Comparison of ENCODE assay signal across 8 mouse cellular contexts in genomic region chr7:75848115-75848775, GRCm38 (mm10). TPM values are rescaled to one million over a fixed set of nuclear protein-coding genes. Genes with fewer than 3 reads are reported as not detected.
DNase-seq lines count a peak whose midpoint lies in the region; ATAC-seq and TF ChIP-seq lines count a peak whose summit lies in the region.

TSS of gene Klhl25 (plus strand) at chr7:75848310.

- TF ChIP-seq POLR2A in bone marrow, adult 2 months (IDR thresholded peaks at IDR 0.05; ENCODE audit: borderline replicate concordance, control insufficient read depth, low read depth, low read length), result peak; percentile 86; the same call in 1 of the 2 replicates
- 0 out of 2 replicates have a peak, but pooled peaks have one; percentile 28 for TF ChIP-seq POLR2A in limb, embryonic 14.5 days (IDR thresholded peaks at IDR 0.05; ENCODE audit: borderline replicate concordance, extremely low read depth, insufficient read depth, insufficient read length)

- H3K36me3 ChIP-seq in embryonic facial prominence, embryonic 15.5 days, result no peaks in the 10 kb centered on the region
- H3K36me3 ChIP-seq in limb, embryonic 14.5 days (ENCODE audit: control insufficient read depth, insufficient read depth, low read length), result peaks cover 9% of the 10 kb centered on the region; the same call in 1 of the 2 replicates
- H3K36me3 ChIP-seq in midbrain, postnatal 0 days (ENCODE audit: insufficient read depth, low read length), result no peaks in the 10 kb centered on the region

- H3K27ac ChIP-seq in bone marrow, adult 2 months (ENCODE audit: control insufficient read depth, insufficient read depth, low read depth, low read length, poor library complexity), result peak within 1 kb of the TSS; percentile 85
- peak within 1 kb of the TSS; percentile 89 for H3K27ac ChIP-seq in embryonic facial prominence, embryonic 15.5 days (replicated peaks)
- H3K27ac ChIP-seq in limb, embryonic 14.5 days (replicated peaks; ENCODE audit: low read depth, low read length), result peak within 1 kb of the TSS; percentile 90
- H3K27ac ChIP-seq in midbrain, postnatal 0 days (ENCODE audit: low read depth, low read length), result peak within 1 kb of the TSS; percentile 77

- H3K4me3 ChIP-seq in bone marrow, adult 2 months (replicated peaks; ENCODE audit: control insufficient read depth, low read depth, low read length), result peak within 1 kb of the TSS; percentile 94
- peak within 1 kb of the TSS; percentile 91 for H3K4me3 ChIP-seq in embryonic facial prominence, embryonic 15.5 days (replicated peaks)
- H3K4me3 ChIP-seq in limb, embryonic 14.5 days (replicated peaks; ENCODE audit: low read length), result peak within 1 kb of the TSS; percentile 89
- peak within 1 kb of the TSS; percentile 90 for H3K4me3 ChIP-seq in midbrain, postnatal 0 days (ENCODE audit: low read depth, low read length)

- H3K9me3 ChIP-seq in embryonic facial prominence, embryonic 15.5 days (replicated peaks), result no peaks in the 10 kb centered on the region
- no peaks in the 10 kb centered on the region for H3K9me3 ChIP-seq in limb, embryonic 14.5 days (ENCODE audit: control insufficient read depth, low read length)
- H3K9me3 ChIP-seq in midbrain, postnatal 0 days (ENCODE audit: low read length), result no peaks in the 10 kb centered on the region

- TF ChIP-seq CTCF in bone marrow, adult 2 months (IDR thresholded peaks at IDR 0.05; ENCODE audit: control insufficient read depth, insufficient read depth, low read length), result no peak
- no peak for TF ChIP-seq CTCF in midbrain, postnatal 0 days (IDR thresholded peaks at IDR 0.05)

- DNase-seq in 416B (ENCODE audit: low read depth), result peak; percentile 98
- DNase-seq in heart, adult 8-10 months (ENCODE audit: low spot score), result peak; percentile 99
- DNase-seq in kidney, adult 9 months, result peak; percentile 98
- DNase-seq in limb, embryonic 14.5 days (ENCODE audit: low spot score), result peak; percentile 97
- peak; percentile 98 for DNase-seq in midbrain, postnatal 0 days (ENCODE audit: low spot score)
- peak; percentile 95 to 96 for DNase-seq in spleen, postnatal 14 days (ENCODE audit: low spot score in 2 of 2)

- H3K27me3 ChIP-seq in embryonic facial prominence, embryonic 15.5 days, result no peaks in the 10 kb centered on the region
- no peaks in the 10 kb centered on the region for H3K27me3 ChIP-seq in limb, embryonic 14.5 days (ENCODE audit: control insufficient read depth, insufficient read depth, low read length)
- H3K27me3 ChIP-seq in midbrain, postnatal 0 days (ENCODE audit: insufficient read depth, low read length), result no peaks in the 10 kb centered on the region

- H3K4me2 ChIP-seq in embryonic facial prominence, embryonic 15.5 days (replicated peaks), result peak within 1 kb of the TSS; percentile 83
- peak within 1 kb of the TSS; percentile 89 for H3K4me2 ChIP-seq in limb, embryonic 14.5 days (replicated peaks; ENCODE audit: low read depth, low read length, severe bottlenecking)
- peak within 1 kb of the TSS; percentile 97 for H3K4me2 ChIP-seq in midbrain, postnatal 0 days (ENCODE audit: low read depth, low read length, poor library complexity, severe bottlenecking)

- WGBS in bone marrow, adult 2 months, result under 1% methylated on average over 60 of the region's 60 CpGs
- under 1% methylated on average over 60 of the region's 60 CpGs for WGBS in embryonic facial prominence, embryonic 15.5 days
- WGBS in limb, embryonic 14.5 days, result under 1% methylated on average over 60 of the region's 60 CpGs
- under 1% methylated on average over 53 of the region's 60 CpGs for WGBS in midbrain, postnatal 0 days

- peak; percentile 93 for ATAC-seq in embryonic facial prominence, embryonic 15.5 days (ENCODE audit: insufficient number of reproducible peaks, low FRiP score, low TSS enrichment, low read depth)
- peak; percentile 98 for ATAC-seq in limb, embryonic 14.5 days (ENCODE audit: low FRiP score, low read depth)
- ATAC-seq in midbrain, postnatal 0 days (ENCODE audit: low FRiP score), result peak; percentile 95

- H3K9ac ChIP-seq in embryonic facial prominence, embryonic 15.5 days, result peak within 1 kb of the TSS; percentile 86
- H3K9ac ChIP-seq in limb, embryonic 14.5 days (ENCODE audit: low read depth, low read length, severe bottlenecking), result peak within 1 kb of the TSS; percentile 90
- peak within 1 kb of the TSS; percentile 77 for H3K9ac ChIP-seq in midbrain, postnatal 0 days (replicated peaks; ENCODE audit: low read length, poor library complexity, severe bottlenecking)

- no peaks in the 10 kb centered on the region; the same call in 1 of the 2 replicates for H3K4me1 ChIP-seq in bone marrow, adult 2 months (ENCODE audit: control insufficient read depth, insufficient read depth, low read length)
- peaks cover 33% of the 10 kb centered on the region for H3K4me1 ChIP-seq in embryonic facial prominence, embryonic 15.5 days
- peaks cover 19% of the 10 kb centered on the region for H3K4me1 ChIP-seq in limb, embryonic 14.5 days (ENCODE audit: control insufficient read depth, insufficient read depth, low read length)
- peaks cover 5% of the 10 kb centered on the region; the same call in 1 of the 2 replicates for H3K4me1 ChIP-seq in midbrain, postnatal 0 days (ENCODE audit: insufficient read depth, low read length)

RNA-seq across cellular contexts. Expression of gene Klhl25, which starts in this region (rescaled TPM):
- 17.1 and 24.2 TPM in 2 replicates for polyA plus RNA-seq in bone marrow, adult 2 months (2011; ENCODE audit: insufficient read depth, insufficient read length, low replicate concordance, missing spikeins)
- polyA plus RNA-seq in embryonic facial prominence, embryonic 15.5 days (2015; fragmentation: Nextera tagmentation; extraction: Ambion mirVana), result 22.1 and 23.3 TPM in 2 replicates
- total RNA-seq in heart, adult 8-10 months (2022), result 1 to 10 TPM; 2.9 to 5.6 (median 3.8) TPM
- 17.2 and 20.8 TPM in 2 replicates for polyA plus RNA-seq in limb, embryonic 14.5 days (2012; rRNA removed)
- 17.9 and 19.4 TPM in 2 replicates for polyA plus RNA-seq in limb, embryonic 14.5 days (2014; fragmentation: Nextera tagmentation; extraction: Ambion mirVana)
- 34.2 and 35.3 TPM in 2 replicates for total RNA-seq in midbrain, postnatal 0 days (2014; rRNA removed)
- polyA plus RNA-seq in midbrain, postnatal 0 days (2015; fragmentation: Nextera tagmentation; extraction: Ambion mirVana), result 12.6 and 13.9 TPM in 2 replicates

Comparison
In these comparisons a context has a peak if more than half of its experiments do, and no peak if none do; other contexts are left out.
1. Peak in every context shown above with its lines: DNase-seq, ATAC-seq, H3K4me3 ChIP-seq and H3K27ac ChIP-seq.